Mouse (Mus musculus) ES-E14 (cell line): Measurements from ENCODE around the gene Gdap1l1. TPM values are rescaled to one million over a fixed set of nuclear protein-coding genes. Genes with fewer than 3 reads are reported as not detected.

ENCODE experiments used
- DNase-seq: peaks from one replicate; pipeline ENCODE4 v3.0.0-alpha.2; 2013; ENCODE audit warnings: low read depth, low spot score
- H3K27ac ChIP-seq: 2 replicates; pipeline ENCODE4 v1.5.1; 2012; ENCODE audit warnings: low read depth, mild to moderate bottlenecking, low read length, moderate library complexity, mixed read lengths; ENCODE audit not compliant: poor library complexity, insufficient read depth, severe bottlenecking
- H3K36me3 ChIP-seq: 2 replicates; pipeline ENCODE4 v1.6.1; 2012; ENCODE audit warnings: mild to moderate bottlenecking, low read length, moderate library complexity, mixed read lengths; ENCODE audit not compliant: control insufficient read depth, poor library complexity, insufficient read depth, severe bottlenecking
- H3K4me1 ChIP-seq, 2 experiments: fragments of 150-350 bp in 1 of 2; sonication (generic) in 1 of 2; 2 replicates each; pipeline ENCODE4 v1.6.1; 2012; ENCODE audit warnings: low read length in 2 of 2, mild to moderate bottlenecking in 1 of 2, mixed read lengths in 1 of 2; ENCODE audit not compliant: control insufficient read depth in 2 of 2, insufficient read depth in 2 of 2, poor library complexity in 1 of 2
- H3K4me3 ChIP-seq, 2 experiments: fragments of 150-350 bp in 1 of 2; sonication (generic) in 1 of 2; 2 replicates each; pipeline ENCODE4 v1.5.1; 2012; ENCODE audit warnings: low read length in 2 of 2, low read depth in 1 of 2, mild to moderate bottlenecking in 1 of 2, mixed read lengths in 1 of 2; ENCODE audit not compliant: insufficient read depth in 1 of 2, poor library complexity in 1 of 2, severe bottlenecking in 1 of 2
- H3K9ac ChIP-seq: 2 replicates; pipeline ENCODE4 v1.6.1; 2012; ENCODE audit warnings: low read depth, mild to moderate bottlenecking, low read length, mixed read lengths; ENCODE audit not compliant: poor library complexity, insufficient read depth, severe bottlenecking
- H3K9me3 ChIP-seq: fragments of 150-350 bp; sonication (generic); 2 replicates; pipeline ENCODE4 v1.6.1; 2012; ENCODE audit warnings: low read depth, mild to moderate bottlenecking, low read length; ENCODE audit not compliant: control insufficient read depth, insufficient read depth
- CHD2 ChIP-seq: IDR thresholded peaks from 2 replicates; pipeline ENCODE4 v1.6.1; 2014; ENCODE audit warnings: mild to moderate bottlenecking, low read depth, low read length, inconsistent platforms
- HCFC1 ChIP-seq: IDR thresholded peaks from 2 replicates; pipeline ENCODE4 v1.6.1; 2012; ENCODE audit warnings: low read length, inconsistent platforms, borderline replicate concordance; ENCODE audit not compliant: insufficient read depth
- MAFK ChIP-seq: IDR thresholded peaks from 2 replicates; pipeline ENCODE4 v1.6.1; 2014; ENCODE audit warnings: mild to moderate bottlenecking, low read depth, low read length, inconsistent platforms; ENCODE audit not compliant: insufficient read depth
- ZC3H11A ChIP-seq: IDR thresholded peaks from 2 replicates; pipeline ENCODE4 v1.6.1; 2012; ENCODE audit warnings: low read depth, mild to moderate bottlenecking, inconsistent platforms, low read length, borderline replicate concordance
- ZNF384 ChIP-seq: IDR thresholded peaks from 2 replicates; pipeline ENCODE4 v1.6.1; 2012; ENCODE audit warnings: low read depth, low read length, inconsistent platforms
- in situ Hi-C, 2 experiments: fragments of 600-800 bp; cut with MboI; formaldehyde crosslinking; loops; one replicate each; pipeline ENCODE4 v1.15.1; 2025; ENCODE audit warnings: low sequenced_read_pairs in 2 of 2, inconsistent platforms in 1 of 2; ENCODE audit not compliant: unreplicated experiment in 2 of 2
- total RNA-seq: library from RNA; depleted of rRNA; stranded (reverse); fragments of 300-350 nt; gene quantifications from 2 replicates; pipeline ENCODE4 v1.2.3, GENCODE M21; 2012

Gene Gdap1l1
- total RNA-seq, 1 experiment: 1.1 TPM

GRCm38 (mm10) chr2:163471710-163472465, 33.6 kb downstream of the Gdap1l1 start:
- Histone ChIP-seq H3K9me3 (no peaks in the 10 kb centered on the region), H3K36me3 (peaks cover 17% of the 10 kb centered on the region), H3K9ac (peak overlapping the region; percentile 82), H3K27ac (peak overlapping the region; percentile 32; the same call in 1 of the 2 replicates), H3K4me1 (peaks cover 2 to 3% of the 10 kb centered on the region in 2 experiments; a peak in 2 of 4 replicates), H3K4me3 (peak overlapping the region; percentile 71 to 85)
- in situ Hi-C loops: no loop called here
- no peak for TF ChIP-seq ZNF384
- TF ChIP-seq MAFK: no peak
- no peak for TF ChIP-seq HCFC1
- TF ChIP-seq CHD2: no peak
- TF ChIP-seq ZC3H11A: no peak
- DNase-seq: peak; percentile 16

- in situ Hi-C loops: no loop called here
- Histone ChIP-seq H3K36me3 (peaks cover 17% of the 10 kb centered on the region), H3K4me3 (peak within 1 kb of the TSS; percentile 71 to 85), H3K9me3 (no peaks in the 10 kb centered on the region), H3K9ac (peak within 1 kb of the TSS; percentile 82), H3K4me1 (peaks cover 0 to 2% of the 10 kb centered on the region in 2 experiments; a peak in 1 of 4 replicates), H3K27ac (peak within 1 kb of the TSS; percentile 32)
- TF ChIP-seq ZNF384: 0 out of 2 replicates have a peak, but pooled peaks have one; percentile 48
- TF ChIP-seq MAFK: no peak
- TF ChIP-seq HCFC1: peak; percentile 81; the same call in 1 of the 2 replicates
- no peak for TF ChIP-seq CHD2
- 0 out of 2 replicates have a peak, but pooled peaks have one; percentile 32 for TF ChIP-seq ZC3H11A
- DNase-seq: peak; percentile 99
Observed at GRCm38 (mm10) chr2:163472466-163472851, 34.2 kb downstream of the Gdap1l1 start, which contains the start of gene Fitm2. TSS of gene Fitm2 (minus strand) at chr2:163472629.

DNA sequence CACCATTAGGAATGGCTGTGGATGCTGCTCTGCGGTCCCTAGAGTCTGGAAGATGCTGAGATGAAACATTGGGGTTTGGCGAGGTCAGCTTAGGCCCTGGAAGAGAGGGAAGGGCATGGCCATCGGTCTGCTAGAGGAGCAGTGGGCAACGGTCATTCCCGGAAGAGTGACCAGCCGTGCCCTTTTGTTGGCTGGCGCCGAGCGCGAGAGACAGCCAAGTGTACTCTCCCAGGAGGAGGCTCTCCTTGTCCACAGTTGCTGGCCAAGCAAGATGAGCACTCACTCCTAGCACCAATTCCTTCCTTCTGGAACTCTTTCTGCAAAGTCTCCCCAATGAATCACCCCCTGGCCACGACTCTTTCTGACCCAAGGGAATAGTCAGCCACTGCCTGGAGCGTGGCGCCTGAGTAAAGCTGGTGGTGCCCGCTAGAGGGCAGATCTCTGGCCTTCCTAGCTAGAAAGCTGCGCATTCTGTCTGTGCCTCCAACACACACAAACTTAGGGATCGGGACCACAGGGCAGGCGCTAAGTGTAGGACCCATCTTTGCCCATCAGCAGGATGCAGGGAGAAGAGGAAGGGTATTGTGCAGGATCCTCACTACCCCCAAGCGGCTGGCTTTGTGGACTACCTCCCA, 42.0 kb downstream of the Gdap1l1 start:
- TF ChIP-seq ZC3H11A (peak; percentile 20; the same call in 1 of the 2 replicates), CHD2 (no peak), ZNF384 (no peak), HCFC1 (no peak), MAFK (no peak)
- H3K9ac ChIP-seq: no peak overlapping the region; the same call in 1 of the 2 replicates
- H3K36me3 ChIP-seq: no peaks in the 10 kb centered on the region
- peak; percentile 52 for DNase-seq
- H3K4me1 ChIP-seq: peaks cover 0 to 6% of the 10 kb centered on the region in 2 experiments; a peak in 1 of 4 replicates
- no peak overlapping the region for H3K27ac ChIP-seq
- no peaks in the 10 kb centered on the region for H3K9me3 ChIP-seq
- H3K4me3 ChIP-seq: peak overlapping the region in 1 of 2 experiments; percentile 41; a peak in 2 of 4 replicates
- in situ Hi-C loops: no loop called here

DNA sequence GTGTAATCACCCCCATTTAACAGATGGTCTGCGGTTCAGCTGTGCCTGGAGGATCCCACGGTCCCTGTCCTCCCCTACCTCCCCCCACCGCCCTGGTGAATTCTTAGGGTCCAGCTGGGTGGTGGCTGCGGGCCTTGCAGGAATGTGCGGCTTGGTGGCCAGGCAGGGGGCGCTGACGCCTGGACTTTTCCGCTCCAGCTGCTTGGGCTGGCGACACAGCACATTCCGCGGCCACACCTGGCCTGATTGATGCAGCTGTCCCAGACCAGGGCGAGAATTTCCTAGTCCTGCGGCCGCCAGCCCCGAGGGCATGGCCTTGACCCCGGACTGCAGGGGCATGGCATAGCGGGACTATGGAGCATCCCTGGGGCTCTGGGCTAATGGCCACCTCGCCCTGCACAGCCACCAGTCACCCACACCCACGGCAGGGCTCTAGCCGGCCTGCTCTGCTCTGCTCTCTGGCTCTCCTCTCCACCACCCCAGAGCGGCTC, 43.3 kb downstream of the Gdap1l1 start:
- TF ChIP-seq ZNF384 (no peak), MAFK (peak; percentile 57; the same call in 1 of the 2 replicates)
- H3K9me3 ChIP-seq: no peaks in the 10 kb centered on the region
- peak overlapping the region; percentile 63 for H3K9ac ChIP-seq
- H3K27ac ChIP-seq: no peak overlapping the region
- DNase-seq: no peak
- peak overlapping the region; percentile 62 to 68 for H3K4me3 ChIP-seq
- H3K4me1 ChIP-seq: peaks cover 0 to 6% of the 10 kb centered on the region in 2 experiments; a peak in 1 of 4 replicates
- in situ Hi-C loops: no loop called here
- H3K36me3 ChIP-seq: no peaks in the 10 kb centered on the region
